Mouse (Mus musculus) urinary bladder, postnatal 14 days (tissue): ENCODE measurements around the gene Slc24a2.

Experiments
- DNase-seq: peaks from one replicate; pipeline ENCODE4 v3.0.0; 2021; ENCODE audit warnings: low spot score

Slc24a2 gene

DNA sequence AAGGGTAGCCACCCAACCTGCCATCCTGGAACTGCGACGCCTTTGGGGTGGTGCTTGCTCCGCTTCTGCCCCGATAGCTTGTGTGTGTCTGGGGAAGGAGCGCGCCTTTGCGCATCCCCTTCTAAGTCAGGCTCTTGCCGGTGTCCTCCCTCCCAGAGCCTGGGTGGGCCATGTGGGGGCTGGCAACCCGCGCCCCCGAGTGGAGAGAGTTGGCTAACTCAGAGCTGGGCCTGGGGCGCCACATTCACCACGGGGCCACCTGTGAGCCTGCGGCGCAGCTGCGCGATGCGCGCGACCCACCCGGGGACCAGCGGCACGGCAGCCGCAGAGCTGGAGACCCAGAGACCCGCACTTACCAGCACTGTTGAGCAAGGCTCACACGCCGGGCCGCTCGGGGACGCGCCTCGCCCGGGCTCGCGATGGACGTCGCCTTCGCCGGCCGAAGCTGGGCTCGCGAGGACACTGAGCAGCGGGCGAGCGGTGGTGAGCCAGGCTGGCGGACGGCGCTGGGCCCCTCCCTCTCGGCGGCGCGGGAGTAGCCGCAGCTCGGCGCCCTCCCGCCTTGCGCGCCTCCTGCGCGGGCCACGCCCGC is at the start of gene Slc24a2:
Gene Slc24a2 (minus strand): TSS at position 518 of the 592 bp plus-strand sequence.
- DNase-seq: peak; percentile 23

- no peak for DNase-seq
Measured at GRCm38 (mm10) chr4:87274825-87275224, 44.5 kb upstream of the Slc24a2 start.

GRCm38 (mm10) chr4:87274276-87274675 is 44.0 kb upstream of the Slc24a2 start:
- DNase-seq: no peak

DNA sequence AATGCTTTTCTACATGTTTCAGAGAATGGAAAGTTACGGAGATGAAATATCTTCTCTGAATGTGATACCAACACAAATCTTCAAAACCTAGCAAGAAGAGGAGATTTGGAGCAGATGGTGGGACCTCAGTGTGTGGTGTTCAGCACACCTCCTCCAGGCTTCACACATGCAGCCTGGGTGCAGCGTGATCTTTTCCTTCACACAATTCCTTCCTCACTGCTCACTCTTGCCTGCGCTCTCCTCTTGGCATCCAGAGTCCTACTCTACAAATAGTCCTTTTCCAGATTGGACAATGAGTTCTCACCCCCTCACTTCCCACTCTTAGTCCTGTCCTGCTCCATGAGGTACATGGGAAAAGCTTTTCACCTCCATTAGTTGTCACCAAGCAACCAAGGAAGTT is 43.2 kb upstream of the Slc24a2 start:
- no peak for DNase-seq

GRCm38 (mm10) chr4:87229224-87229959 is 885 bp downstream of the Slc24a2 start:
- no peak for DNase-seq

GRCm38 (mm10) chr4:87221586-87221985 is 8.7 kb downstream of the Slc24a2 start:
- no peak for DNase-seq

DNA sequence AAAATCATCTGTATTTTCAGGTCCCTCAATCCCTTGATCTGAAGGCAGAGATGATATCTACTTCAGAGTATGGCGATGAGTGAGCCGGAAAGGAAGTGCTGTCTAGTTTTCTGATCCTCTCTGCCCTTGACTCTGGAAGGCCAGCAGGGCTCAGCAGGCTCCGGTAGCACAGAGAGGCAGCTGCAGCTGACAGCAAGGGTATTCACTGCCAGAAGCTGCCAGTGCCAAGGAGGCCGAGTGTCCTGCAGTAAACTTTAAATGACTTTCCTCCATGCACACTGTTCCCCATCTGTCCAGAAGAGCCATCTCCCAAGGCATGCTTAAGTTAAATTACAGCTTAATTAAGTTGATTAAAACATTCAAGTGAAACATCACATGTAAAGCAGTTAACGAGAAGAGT is 12.1 kb downstream of the Slc24a2 start:
- no peak for DNase-seq

- no peak for DNase-seq
Measured at GRCm38 (mm10) chr4:87211344-87211978, 18.8 kb downstream of the Slc24a2 start.

GRCm38 (mm10) chr4:87210533-87210932 is 19.7 kb downstream of the Slc24a2 start:
- DNase-seq: no peak

- no peak for DNase-seq
Measured at GRCm38 (mm10) chr4:87202081-87202480, 28.2 kb downstream of the Slc24a2 start.

DNA sequence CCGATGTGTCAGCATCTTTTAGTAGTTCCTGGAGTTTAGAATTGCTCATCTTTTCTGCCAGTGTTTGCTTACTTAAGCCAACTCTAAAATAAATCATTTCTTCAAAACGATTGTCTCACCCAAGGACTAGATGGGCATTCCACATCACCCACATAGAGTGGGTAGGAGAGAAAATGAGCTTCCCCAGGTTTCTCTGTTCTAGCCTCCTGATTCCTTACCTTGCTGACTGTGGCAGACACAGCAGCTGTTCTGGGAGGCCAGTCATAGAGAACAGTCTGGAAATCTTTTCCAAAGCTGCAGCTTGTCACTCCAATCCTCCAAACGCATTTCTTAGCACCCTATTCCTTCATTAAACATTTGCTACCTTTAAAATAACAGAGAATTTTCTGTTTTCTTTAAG is 29.0 kb downstream of the Slc24a2 start:
- no peak for DNase-seq

DNA sequence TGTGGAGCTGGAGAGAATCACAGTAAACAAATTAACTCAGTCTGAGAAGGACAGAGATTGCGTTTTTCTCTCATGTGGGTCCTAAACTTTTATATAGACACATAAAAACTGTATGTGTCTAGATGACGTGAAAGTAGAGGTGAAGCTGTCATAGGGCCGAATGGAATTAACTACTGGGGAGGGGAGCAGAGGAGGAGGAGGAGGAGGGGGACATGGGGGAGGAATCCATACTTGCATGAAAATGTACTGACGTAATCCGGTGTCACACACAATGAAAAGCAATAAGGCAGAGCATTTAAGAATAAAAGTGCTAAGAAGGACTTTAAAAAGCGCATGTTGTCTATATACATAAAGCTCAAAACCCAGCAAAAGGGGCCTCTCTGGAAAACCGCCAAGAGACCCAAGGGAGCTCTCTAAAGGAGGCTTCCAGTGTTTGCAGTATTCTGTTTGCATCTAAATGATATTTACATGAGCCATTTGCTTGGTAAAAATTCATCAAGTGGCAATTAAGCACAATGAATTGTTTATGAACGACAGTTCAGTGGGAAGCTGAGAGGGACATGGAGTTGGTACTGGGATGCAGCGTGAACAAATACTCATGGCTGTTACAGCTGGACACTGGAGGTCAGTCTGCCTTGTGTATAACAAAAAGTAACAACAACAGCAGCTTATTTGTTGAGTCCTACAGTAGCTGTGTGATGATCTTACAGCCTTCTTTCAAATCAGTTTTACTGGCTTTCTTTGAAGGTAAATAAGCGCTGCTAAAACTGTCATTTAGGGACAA is 45.9 kb downstream of the Slc24a2 start:
- no peak for DNase-seq

- DNase-seq: no peak
Measured at GRCm38 (mm10) chr4:87177116-87177515, 53.2 kb downstream of the Slc24a2 start.

DNA sequence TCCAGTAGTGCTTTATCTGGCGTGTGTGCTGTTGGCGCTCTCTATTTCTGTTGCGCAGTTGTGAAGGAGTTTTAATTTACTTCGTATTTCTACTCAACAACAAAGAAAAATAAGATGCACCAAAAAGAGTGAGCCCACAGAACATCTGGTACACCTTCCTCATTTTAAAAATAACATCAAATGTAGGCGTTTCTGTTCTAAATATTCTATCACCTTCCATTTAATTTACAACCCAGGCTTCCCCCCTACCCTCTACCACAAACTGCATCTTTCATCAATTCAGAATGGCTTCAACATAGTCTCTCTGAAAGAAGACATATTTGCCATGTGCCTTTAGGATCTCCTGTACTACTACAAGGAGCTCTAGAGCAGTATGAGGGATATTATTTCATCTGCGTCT is 66.3 kb downstream of the Slc24a2 start:
- no peak for DNase-seq

- no peak for DNase-seq
Measured at GRCm38 (mm10) chr4:87158053-87158452, 72.2 kb downstream of the Slc24a2 start.

DNA sequence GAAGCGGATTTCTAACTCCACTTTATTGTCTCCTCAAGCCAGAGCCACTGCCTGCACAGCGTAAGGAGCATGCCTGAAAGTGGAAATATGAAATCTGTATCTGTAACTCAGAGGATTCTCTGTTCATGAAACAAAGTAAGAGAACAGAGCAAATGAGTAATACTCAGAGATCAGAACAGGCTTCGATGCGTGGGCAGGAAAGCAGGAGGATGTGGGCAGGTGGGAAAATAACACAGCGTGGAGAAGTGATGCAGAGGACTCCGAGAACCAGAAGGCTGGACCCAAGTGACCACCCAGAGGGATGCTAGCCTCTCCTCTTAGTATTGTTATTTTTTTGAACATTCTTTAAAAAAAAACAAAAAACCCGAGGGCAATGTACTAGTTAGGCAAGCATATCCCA is 78.3 kb downstream of the Slc24a2 start:
- no peak for DNase-seq

- DNase-seq: no peak
Measured at GRCm38 (mm10) chr4:87149584-87149983, 80.7 kb downstream of the Slc24a2 start.

GRCm38 (mm10) chr4:87141590-87142365 is 88.5 kb downstream of the Slc24a2 start:
- DNase-seq: no peak

DNA sequence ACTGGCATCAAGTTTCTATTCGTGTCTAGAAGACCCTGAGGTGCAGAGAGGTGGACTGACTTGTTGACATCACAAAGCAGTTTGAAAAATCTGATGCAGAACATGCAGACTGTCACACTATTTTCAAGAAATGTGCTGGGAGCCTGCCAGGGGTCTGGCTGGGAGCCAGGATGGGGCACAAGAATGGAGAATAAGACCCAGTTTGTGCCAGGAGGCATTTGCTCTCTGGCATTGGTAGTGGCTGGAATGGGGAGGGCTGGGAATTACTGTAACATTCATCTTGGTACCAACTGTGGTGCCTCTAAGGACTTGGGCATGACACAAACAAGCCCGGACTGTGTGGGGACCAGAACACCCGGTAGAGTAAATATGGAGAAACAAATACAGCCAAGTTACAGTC is 89.4 kb downstream of the Slc24a2 start:
- no peak for DNase-seq

GRCm38 (mm10) chr4:87132525-87132924 is 97.8 kb downstream of the Slc24a2 start:
- no peak for DNase-seq

DNA sequence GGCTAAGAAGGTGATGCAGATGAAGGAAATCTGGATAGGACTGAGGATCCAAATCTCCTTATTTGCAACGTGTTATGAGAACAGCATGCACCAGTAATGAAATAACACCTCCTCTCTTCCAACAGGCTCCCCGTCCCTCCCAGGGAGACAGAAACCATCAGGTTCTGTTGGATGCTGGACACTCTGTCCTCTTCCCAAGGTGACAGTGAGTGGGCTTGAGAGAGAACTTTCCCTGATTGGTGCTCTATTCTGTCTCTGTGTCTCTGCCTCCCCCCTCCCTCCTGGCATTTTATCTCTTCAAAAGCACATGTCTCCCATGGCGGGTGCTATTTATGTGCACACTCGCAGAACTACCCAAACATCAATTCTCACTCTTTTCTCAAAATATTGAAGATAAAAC is 103.5 kb downstream of the Slc24a2 start:
- no peak for DNase-seq

GRCm38 (mm10) chr4:87119758-87120157 is 110.5 kb downstream of the Slc24a2 start:
- DNase-seq: no peak
